Mouse (Mus musculus) G1E (cell line): ENCODE results near the gene Ccdc85a.

ENCODE experiments used
- CTCF ChIP-seq: IDR thresholded peaks from 2 replicates; pipeline ENCODE4 v1.5.1; 2012; ENCODE audit warnings: low read depth, low read length, inconsistent platforms, mixed read lengths
- GATA2 ChIP-seq: IDR thresholded peaks from 2 replicates; pipeline ENCODE4 v1.6.1; 2012; ENCODE audit warnings: low read depth, low read length, inconsistent platforms, borderline replicate concordance
- POLR2AphosphoS5 ChIP-seq: IDR thresholded peaks from 2 replicates; pipeline ENCODE4 v1.6.1; 2012; ENCODE audit warnings: low read depth, low read length, inconsistent platforms; ENCODE audit not compliant: insufficient replicate concordance
- TAL1 ChIP-seq: conservative IDR thresholded peaks from 2 replicates; pipeline ENCODE4 v1.6.1; 2012; ENCODE audit warnings: low read depth, low read length, inconsistent platforms, mixed read lengths

DNA sequence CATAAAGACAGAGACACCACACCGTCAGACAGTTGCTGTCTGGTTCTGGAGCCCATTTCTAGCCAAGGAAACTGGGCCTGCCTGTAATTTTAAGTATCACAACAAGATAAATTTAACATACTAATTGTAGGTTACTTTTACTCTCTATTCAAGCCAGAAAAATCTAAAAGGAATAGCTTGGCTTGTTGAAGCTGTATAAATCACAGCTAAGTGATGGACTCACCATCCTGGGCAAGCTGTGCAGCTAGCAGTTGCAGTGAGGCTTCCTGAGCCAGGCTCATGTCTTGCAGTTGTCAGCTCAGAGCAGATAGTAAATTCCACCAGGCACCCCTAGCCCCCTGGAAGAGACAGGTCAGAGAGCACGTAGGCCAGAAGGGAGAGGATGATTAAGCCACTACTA, 50.8 kb downstream of the Ccdc85a start:
- no peak for TF ChIP-seq CTCF
- TF ChIP-seq TAL1, result no peak
- TF ChIP-seq GATA2, result no peak
- no peak for TF ChIP-seq POLR2AphosphoS5
